Mouse (Mus musculus): ENCODE results near the gene Lmx1a. TPM values are rescaled to one million over a fixed set of nuclear protein-coding genes. Genes with fewer than 3 reads are reported as not detected.

Lmx1a gene
- polyA plus RNA-seq, 1 experiment: not detected

GRCm38 (mm10) chr1:167770457-167770856 lies 81.4 kb downstream of the Lmx1a start:
- no peak overlapping the region for H3K4me3 ChIP-seq (ENCODE audit: insufficient read depth, low read length)
- H3K27ac ChIP-seq (ENCODE audit: insufficient read depth, low read depth, low read length): no peak overlapping the region
- no peak for TF ChIP-seq POLR2A (IDR thresholded peaks at IDR 0.05; ENCODE audit: borderline replicate concordance, low read depth, low read length)
- no peak for TF ChIP-seq CTCF (IDR thresholded peaks at IDR 0.05; ENCODE audit: low read depth, low read length)
- no peaks in the 10 kb centered on the region for H3K4me1 ChIP-seq (ENCODE audit: control insufficient read depth, insufficient read depth, low read length)

GRCm38 (mm10) chr1:167779766-167780488 lies 90.9 kb downstream of the Lmx1a start:
- no peak overlapping the region for H3K4me3 ChIP-seq (ENCODE audit: insufficient read depth, low read length)
- H3K4me1 ChIP-seq (ENCODE audit: control insufficient read depth, insufficient read depth, low read length): no peaks in the 10 kb centered on the region
- no peak overlapping the region for H3K27ac ChIP-seq (ENCODE audit: insufficient read depth, low read depth, low read length)
- TF ChIP-seq POLR2A (IDR thresholded peaks at IDR 0.05; ENCODE audit: borderline replicate concordance, low read depth, low read length) (no peak), CTCF (IDR thresholded peaks at IDR 0.05; ENCODE audit: low read depth, low read length) (no peak)

- H3K4me1 ChIP-seq (ENCODE audit: control insufficient read depth, insufficient read depth, low read length): no peaks in the 10 kb centered on the region
- H3K4me3 ChIP-seq (ENCODE audit: insufficient read depth, low read length): no peak overlapping the region
- no peak overlapping the region for H3K27ac ChIP-seq (ENCODE audit: insufficient read depth, low read depth, low read length)
- TF ChIP-seq CTCF (IDR thresholded peaks at IDR 0.05; ENCODE audit: low read depth, low read length) (no peak), POLR2A (IDR thresholded peaks at IDR 0.05; ENCODE audit: borderline replicate concordance, low read depth, low read length) (no peak)
Measured at GRCm38 (mm10) chr1:167781787-167782484, 92.9 kb downstream of the Lmx1a start.

- TF ChIP-seq CTCF (IDR thresholded peaks at IDR 0.05; ENCODE audit: low read depth, low read length) (no peak), POLR2A (IDR thresholded peaks at IDR 0.05; ENCODE audit: borderline replicate concordance, low read depth, low read length) (no peak)
- no peaks in the 10 kb centered on the region for H3K4me1 ChIP-seq (ENCODE audit: control insufficient read depth, insufficient read depth, low read length)
- no peak overlapping the region for H3K4me3 ChIP-seq (ENCODE audit: insufficient read depth, low read length)
- H3K27ac ChIP-seq (ENCODE audit: insufficient read depth, low read depth, low read length): no peak overlapping the region
Measured at GRCm38 (mm10) chr1:167784067-167784466, 95.0 kb downstream of the Lmx1a start.

- TF ChIP-seq CTCF (IDR thresholded peaks at IDR 0.05; ENCODE audit: low read depth, low read length) (no peak), POLR2A (IDR thresholded peaks at IDR 0.05; ENCODE audit: borderline replicate concordance, low read depth, low read length) (no peak)
- Histone ChIP-seq H3K27ac (ENCODE audit: insufficient read depth, low read depth, low read length) (no peak overlapping the region), H3K4me3 (ENCODE audit: insufficient read depth, low read length) (no peak overlapping the region), H3K4me1 (ENCODE audit: control insufficient read depth, insufficient read depth, low read length) (no peaks in the 10 kb centered on the region)
Measured at GRCm38 (mm10) chr1:167788684-167789413, 99.8 kb downstream of the Lmx1a start.

GRCm38 (mm10) chr1:167789448-167789847 lies 100.4 kb downstream of the Lmx1a start:
- H3K27ac ChIP-seq (ENCODE audit: insufficient read depth, low read depth, low read length): no peak overlapping the region

GRCm38 (mm10) chr1:167790688-167791087 lies 101.7 kb downstream of the Lmx1a start:
- H3K4me3 ChIP-seq (ENCODE audit: insufficient read depth, low read length): no peak overlapping the region
- TF ChIP-seq POLR2A (IDR thresholded peaks at IDR 0.05; ENCODE audit: borderline replicate concordance, low read depth, low read length) (no peak), CTCF (IDR thresholded peaks at IDR 0.05; ENCODE audit: low read depth, low read length) (no peak)
- no peak overlapping the region for H3K27ac ChIP-seq (ENCODE audit: insufficient read depth, low read depth, low read length)
- no peaks in the 10 kb centered on the region for H3K4me1 ChIP-seq (ENCODE audit: control insufficient read depth, insufficient read depth, low read length)

More at GRCm38 (mm10) chr1:167789448-167789847, 100.4 kb downstream of the Lmx1a start:
- Histone ChIP-seq H3K4me1 (ENCODE audit: control insufficient read depth, insufficient read depth, low read length) (no peaks in the 10 kb centered on the region), H3K4me3 (ENCODE audit: insufficient read depth, low read length) (no peak overlapping the region)
- TF ChIP-seq CTCF (IDR thresholded peaks at IDR 0.05; ENCODE audit: low read depth, low read length) (no peak), POLR2A (IDR thresholded peaks at IDR 0.05; ENCODE audit: borderline replicate concordance, low read depth, low read length) (no peak)

- no peak for TF ChIP-seq CTCF (IDR thresholded peaks at IDR 0.05; ENCODE audit: low read depth, low read length)
- TF ChIP-seq POLR2A (IDR thresholded peaks at IDR 0.05; ENCODE audit: borderline replicate concordance, low read depth, low read length): no peak
- no peak overlapping the region for H3K4me3 ChIP-seq (ENCODE audit: insufficient read depth, low read length)
- no peaks in the 10 kb centered on the region for H3K4me1 ChIP-seq (ENCODE audit: control insufficient read depth, insufficient read depth, low read length)
- H3K27ac ChIP-seq (ENCODE audit: insufficient read depth, low read depth, low read length): no peak overlapping the region
Measured at GRCm38 (mm10) chr1:167791221-167791620, 102.2 kb downstream of the Lmx1a start.

GRCm38 (mm10) chr1:167801923-167802322 lies 112.9 kb downstream of the Lmx1a start:
- Histone ChIP-seq H3K4me3 (ENCODE audit: insufficient read depth, low read length) (no peak overlapping the region), H3K27ac (ENCODE audit: insufficient read depth, low read depth, low read length) (no peak overlapping the region), H3K4me1 (ENCODE audit: control insufficient read depth, insufficient read depth, low read length) (no peaks in the 10 kb centered on the region)
- TF ChIP-seq POLR2A (IDR thresholded peaks at IDR 0.05; ENCODE audit: borderline replicate concordance, low read depth, low read length) (no peak), CTCF (IDR thresholded peaks at IDR 0.05; ENCODE audit: low read depth, low read length) (no peak)

Data from bone marrow macrophage, adult 2 months (primary cell).